Mouse (Mus musculus): ENCODE results near the gene Pla2g1b.

The Pla2g1b gene

DNA sequence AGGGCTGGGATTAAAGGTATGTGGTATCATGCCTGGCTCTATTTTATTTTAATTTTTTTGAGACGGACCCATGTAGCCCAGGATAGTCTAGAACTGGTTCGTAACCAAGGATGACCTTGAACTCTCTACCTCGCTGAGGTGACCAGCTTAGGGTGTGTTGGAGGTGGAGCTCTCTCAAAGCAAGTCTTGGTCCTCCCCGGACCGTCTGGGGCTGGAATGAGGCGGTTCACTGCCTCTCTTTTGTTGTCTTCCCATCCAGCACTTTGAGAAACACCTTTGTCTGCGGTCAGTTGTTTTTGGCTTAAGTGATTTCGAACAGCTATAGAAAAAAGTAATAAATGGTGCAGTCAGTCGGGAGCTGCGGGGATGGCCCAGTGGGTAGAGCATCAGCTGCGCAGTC lies 21.9 kb upstream of the Pla2g1b start:
- no peak for ATAC-seq (ENCODE audit: low TSS enrichment)

DNA sequence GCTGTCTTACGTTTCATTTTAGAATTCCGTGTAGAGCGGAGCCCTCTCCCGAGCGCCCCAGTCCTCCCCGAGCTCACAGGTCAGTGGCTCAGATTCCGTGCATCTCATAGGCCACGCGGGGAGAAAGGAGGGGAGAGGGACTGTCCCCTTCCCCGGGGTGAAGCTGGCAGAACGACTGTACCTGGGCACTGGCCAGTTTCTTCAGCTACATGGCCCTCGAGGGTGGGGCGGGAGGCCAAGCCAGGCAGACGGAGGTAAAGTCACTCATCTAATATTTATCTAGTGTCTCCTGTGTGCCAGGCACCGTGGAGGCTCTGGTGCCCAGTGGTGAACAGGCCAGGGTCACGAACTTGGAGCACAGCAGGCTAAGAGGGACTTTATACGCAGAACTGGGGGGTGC lies 19.0 kb upstream of the Pla2g1b start:
- no peak for ATAC-seq (ENCODE audit: low TSS enrichment)

DNA sequence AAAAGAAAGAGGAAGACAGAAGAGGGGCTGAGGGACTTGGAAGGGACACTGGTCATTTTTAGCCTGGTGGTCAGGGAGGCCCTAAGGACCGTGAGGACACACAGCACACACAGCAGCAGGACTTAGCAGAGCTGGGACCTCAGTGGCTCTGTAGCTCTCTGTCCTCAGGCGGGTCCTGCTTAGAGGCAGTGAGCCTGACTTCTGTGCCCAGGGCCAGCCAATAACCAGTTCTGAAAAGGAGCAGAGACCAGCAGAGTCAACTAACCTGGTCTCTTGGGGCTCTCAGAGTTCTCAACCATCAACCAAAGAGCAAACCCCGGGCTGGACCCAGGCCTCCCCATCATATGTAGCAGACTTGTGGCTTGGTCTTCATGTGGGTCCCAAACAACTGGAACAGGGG lies 16.8 kb upstream of the Pla2g1b start:
- ATAC-seq (ENCODE audit: low TSS enrichment), result no peak

DNA sequence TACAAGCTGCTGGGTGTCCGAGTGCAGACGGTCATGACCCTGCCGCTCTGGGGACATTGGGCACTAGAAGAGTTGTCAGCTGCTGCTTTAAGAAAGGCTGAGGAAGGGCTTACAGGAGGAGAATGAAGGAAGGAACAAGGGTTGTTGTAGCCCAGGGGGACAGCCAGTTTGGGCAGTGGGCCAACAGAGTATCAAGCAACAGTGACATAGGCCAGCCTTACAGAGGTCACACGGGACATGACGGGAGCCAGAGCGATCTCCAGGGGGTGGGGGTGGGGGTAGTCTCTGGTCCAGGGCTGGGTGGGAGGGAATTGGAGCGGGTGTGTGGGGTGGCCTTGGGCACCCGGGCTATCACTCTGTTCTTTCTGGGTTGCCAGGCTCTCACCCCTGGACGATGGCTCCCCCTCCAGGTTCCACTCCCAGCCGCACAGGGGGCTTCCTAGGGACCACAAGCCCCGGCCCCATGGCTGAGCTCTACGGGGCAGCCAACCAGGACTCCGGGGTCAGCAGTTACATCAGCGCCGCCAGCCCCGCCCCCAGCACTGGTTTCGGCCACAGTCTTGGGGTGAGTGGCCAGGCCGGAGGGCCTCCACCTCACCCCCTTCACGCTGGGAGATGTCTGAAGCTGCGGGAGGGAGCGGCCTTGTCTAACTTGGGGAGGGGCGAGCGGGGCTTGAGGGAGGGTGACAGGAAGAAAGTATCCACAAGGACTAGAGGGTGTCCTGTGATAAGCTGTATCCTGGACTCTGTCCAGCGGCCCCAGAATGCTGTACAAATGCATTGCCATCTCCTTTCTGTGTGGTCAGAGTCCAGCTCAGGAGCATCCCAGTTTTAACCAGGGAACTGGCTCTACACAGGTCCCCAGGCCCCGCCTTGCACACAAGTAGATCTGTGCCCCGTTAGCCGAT lies 15.4 kb upstream of the Pla2g1b start:
- ATAC-seq (ENCODE audit: low TSS enrichment), result no peak

DNA sequence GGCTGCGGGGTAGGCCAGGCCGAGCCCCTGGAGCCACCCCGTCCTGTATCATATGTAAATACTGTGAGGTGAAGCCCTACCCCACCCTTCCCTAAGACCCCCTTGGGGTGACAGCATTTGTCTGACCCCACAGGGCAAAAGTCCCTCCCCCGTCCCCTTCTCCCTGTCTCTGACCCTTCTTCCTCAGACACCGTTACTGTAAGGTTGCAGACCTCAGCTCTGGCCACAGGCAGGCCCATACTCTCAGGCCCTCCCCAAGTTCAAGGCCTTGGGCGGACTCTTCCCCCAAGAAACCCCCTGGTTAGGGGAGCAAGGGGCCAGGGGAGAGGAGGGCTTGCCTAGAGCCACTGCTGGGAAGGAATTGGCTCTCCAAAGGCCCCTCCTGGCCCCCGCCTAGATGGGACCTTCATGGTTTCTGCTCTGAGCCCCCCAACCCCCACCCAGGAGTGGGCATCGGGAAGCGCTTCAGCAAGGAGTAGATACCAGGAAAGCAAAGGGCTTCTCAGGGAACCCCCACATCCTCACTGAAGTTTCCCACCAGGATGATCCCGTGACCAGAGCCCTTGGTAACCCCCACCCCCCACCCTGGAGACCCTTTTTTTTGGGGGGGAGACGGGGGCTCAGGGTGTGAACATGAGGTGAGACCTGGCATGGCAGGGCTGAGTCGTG lies 11.5 kb upstream of the Pla2g1b start:
- ATAC-seq (ENCODE audit: low TSS enrichment), result no peak

DNA sequence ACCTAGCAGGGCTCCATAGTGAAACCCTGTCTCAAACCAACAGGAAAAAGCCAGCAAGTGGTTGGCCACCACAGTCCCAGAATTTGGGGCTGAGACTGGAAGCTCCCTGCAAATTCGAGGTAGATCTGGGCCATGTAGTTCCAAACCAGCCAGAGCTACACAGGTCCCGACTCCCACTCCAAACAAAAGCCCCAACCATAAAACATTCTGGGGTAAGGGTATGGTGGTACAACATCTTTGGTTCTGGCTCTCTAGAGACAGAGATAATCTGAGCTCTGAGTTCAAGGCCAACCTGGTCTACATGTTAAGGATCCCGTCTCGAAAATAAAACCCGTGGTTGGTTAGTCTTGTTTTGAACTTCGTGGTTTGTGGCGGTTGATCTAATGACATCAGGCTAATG lies 10.2 kb upstream of the Pla2g1b start:
- ATAC-seq (ENCODE audit: low TSS enrichment), result no peak

DNA sequence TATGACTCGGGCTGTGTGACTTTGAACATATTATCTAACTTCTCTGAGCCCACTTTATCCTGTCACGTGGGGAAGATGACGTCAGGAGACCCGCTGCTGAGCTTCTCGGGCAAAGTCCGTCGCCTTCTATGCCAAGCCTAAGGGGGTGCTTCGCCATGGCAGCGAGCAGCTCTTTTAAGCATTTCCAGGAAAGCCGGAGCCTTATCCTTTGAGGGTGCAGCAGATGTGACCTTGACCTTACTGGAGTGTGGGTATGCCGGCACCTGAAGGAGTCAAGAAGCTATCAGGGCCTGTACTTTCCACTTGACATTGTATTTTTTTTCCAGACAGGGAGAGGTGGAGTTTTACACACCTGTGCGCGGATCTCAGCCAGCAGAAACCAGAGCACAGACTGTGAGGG lies 7.1 kb upstream of the Pla2g1b start:
- no peak for ATAC-seq (ENCODE audit: low TSS enrichment)

DNA sequence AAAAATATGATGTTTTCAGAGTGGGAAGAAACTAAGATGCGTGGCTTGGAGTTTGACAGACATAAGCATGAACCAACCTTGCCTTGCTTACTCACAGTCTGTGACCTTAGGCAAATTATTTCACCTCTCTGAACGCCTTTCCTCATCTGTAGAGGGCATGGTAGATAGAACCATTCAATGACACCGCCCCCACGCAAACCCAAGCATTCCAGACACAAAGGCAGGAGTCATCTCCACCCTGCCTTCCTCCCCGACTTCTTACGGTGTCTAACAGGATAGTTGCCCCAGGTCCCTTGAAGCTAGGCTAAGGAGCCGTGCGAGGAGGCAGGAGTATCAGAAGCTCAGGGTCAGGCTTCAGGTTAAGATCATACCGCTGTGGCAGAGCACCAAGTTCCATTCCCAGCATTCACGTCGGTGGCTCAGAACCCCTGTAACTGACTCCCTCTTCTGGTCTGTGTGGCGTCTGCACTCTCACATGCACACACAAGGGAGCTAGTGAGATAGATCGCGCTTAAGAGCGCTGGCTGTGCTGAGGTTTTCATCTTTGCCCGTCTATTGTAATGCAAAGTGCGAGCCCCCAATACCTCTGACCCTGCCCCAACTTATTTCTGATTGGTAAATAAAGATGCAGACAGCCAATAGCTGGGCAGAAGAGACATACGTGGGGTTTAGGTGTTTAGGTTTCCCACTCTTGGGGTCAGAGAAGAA lies 1.5 kb upstream of the Pla2g1b start:
- ATAC-seq (ENCODE audit: low TSS enrichment), result no peak

DNA sequence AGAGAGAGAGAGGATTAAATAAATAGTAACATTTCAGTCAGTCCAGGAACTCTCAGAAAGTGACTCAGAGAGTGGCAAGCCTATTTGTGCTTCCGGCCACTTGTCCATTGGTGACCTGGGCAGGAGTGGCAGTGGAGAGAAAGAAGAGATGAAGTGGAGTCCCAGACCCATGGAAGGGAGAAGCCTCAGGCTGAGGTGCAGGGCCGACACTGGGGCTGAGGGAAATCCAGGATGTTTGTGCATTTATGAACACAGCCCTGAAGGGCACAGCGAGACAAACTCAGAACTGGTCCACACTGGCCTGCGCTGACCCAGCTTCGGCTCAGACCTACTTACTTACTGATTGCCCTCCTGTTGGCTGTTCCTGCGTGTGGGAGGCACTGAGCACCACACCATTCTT lies 3.7 kb downstream of the Pla2g1b start:
- no peak for ATAC-seq (ENCODE audit: low TSS enrichment)

DNA sequence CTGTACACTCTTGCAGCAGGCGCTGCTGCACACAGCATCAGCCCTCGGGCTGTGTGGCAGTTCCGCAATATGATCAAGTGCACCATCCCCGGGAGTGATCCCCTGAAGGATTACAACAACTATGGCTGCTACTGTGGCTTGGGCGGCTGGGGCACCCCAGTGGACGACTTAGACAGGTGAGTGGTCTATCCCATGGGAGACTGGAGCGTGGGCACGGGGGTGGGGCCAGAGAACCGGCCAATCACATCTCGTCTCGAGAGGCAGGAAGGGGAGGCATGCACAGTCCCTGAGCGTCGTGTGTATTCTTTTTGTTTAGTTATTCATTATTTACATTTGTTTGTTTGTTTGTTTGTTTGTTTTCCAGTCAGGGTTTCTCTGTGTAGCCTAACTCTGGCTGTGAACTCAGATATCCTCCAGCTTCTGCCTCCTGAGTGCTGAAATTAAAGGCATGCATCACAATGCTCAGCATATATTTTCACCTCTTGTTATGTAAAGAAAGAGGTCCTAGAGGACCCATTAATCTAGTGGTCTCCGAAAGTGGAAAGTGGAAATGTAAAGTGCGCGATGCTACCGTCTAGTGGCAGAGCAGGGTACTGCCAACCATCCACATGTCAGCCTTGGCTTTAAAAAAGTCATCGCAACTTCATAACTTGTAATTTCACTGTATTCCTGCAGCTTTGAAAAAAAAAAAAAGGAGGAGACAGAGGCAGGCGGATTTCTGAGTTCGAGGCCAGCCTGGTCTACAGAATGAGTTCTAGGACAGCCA lies 4.9 kb downstream of the Pla2g1b start:
- no peak for ATAC-seq (ENCODE audit: low TSS enrichment)

DNA sequence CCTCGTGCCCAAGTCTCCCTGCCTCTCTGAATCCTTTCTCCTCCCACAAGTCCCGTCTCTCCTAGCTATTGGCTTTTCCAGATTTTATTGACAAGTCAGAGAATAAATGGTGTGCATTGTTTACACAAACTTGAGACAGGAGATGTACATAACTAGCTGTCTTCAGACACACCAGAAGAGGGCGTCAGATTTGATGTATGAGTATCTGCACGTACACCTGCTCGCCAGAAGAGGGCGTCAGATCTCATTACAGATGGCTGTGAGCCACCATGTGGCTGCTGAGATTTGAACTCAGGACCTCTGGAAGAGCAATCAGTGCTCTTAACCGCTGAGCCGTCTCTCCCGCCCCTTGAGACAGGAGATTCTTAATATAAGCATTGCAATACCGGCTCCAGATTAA lies 7.1 kb downstream of the Pla2g1b start:
- ATAC-seq (ENCODE audit: low TSS enrichment), result no peak

DNA sequence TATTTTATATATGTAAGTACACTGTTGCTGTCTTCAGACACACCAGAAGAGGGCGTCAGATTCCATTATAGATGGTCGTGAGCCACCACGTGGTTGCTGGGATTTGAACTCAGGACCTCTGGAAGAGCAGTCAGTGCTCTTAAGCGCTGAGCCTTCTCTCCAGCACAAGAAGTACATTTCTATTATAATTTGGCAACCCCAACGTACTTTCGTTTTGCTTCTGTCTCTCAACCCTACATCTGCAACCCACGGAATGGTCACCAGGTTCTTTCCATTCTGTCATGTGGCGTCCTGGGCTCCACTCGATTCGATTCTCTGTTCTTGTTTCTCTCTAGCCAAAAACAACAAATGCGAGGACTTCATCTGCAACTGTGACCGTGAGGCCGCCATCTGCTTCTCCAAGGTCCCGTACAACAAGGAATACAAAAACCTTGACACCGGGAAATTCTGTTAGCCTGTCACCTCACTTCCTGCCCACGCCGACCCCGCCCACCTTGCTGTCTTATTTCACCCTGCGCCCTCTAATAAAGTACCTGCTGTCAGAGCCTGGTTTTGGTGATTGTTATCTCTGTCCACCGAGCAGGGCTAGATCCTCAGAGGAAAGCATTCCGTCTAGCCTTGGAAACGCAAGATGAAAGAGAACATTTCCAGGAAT lies 8.2 kb downstream of the Pla2g1b start:
- ATAC-seq (ENCODE audit: low TSS enrichment), result no peak

DNA sequence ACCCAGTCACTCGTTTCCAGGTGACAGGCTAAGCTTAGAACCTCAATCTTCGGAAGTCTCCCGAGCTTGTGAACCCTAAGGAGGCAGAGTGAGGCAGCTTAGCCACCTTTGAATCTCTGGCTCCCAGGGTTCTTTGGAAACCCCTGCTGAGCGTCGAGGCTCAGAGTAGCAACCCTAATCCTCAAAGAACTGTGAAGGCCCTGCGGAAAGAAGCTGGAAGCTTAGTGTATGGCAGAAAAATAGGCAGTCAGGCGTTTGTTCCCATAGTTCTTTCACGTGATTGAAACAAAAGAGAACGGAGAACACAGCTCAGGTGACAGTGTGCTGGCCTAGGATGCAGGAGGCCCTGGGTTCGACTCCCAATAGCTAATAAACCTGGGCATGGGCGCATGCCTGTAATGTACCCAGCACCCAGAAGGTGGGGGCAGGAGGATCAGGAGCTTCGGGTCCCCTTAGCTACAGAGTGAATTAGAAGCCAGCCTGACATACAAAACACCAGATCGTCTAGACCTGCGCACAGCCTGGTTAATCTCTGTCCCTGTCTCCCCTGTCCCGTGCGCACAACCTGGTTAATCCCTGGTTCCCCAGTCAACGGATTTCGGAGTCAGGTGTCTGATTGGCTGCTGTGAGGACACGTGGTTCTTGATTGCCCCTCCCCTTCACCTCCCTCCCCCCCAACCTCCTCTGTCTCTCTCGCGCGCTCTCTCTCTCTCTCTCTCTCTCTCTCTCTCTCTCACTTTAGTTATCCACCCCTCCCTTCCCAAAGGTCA lies 9.5 kb downstream of the Pla2g1b start:
- peak; percentile 89 for ATAC-seq (ENCODE audit: low TSS enrichment)

DNA sequence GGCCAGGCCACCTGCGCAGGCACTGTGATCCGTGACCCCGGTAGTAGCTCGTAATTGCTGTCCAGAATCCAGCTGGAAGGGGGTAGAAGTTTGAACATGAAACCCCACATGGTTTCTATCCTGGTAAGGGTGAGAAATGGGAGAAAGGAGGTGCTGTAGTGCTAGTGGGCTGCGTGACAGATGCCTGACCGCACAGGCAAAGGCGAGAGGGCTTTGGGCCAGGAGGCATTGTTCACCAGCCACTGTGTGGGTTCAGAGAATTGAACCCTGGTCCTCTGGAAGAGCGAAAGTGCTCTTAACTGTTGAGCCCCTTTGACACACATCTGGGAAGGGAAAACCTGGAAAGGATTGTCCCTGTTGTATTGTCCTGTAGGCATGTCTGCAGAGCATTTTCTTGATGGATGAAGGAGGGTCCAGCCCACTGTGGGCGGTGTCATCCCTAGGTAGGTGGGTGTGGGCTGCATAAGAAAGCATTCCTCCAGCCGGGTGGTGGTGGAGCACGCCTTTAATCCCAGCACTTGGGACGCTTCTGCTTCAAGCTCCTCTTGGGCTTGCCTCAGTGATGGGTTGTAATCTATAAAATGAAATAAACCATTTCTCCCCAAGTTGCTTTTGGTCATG lies 10.2 kb downstream of the Pla2g1b start:
- peak; percentile 47; the same call in 1 of the 2 replicates for ATAC-seq (ENCODE audit: low TSS enrichment)

DNA sequence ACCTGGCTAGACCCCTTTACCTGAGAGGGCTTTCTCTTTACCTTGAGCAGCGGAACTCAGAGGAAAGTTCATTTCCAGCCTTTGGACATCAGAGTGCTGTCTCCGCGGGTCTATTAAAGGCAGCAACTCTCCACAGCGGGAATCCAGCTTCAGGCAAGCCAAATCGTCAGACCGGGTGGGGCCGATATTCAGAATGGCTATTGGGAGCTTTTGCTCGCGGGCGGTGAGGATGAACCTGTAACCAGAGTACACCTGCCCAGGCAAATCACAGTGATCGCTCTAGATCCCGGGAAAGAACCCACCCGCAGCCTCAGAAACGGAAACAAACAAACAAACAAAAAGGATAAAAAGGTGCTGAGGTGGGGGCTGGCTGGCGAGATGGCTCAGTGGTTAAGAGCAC lies 13.5 kb downstream of the Pla2g1b start:
- ATAC-seq (ENCODE audit: low TSS enrichment), result no peak

DNA sequence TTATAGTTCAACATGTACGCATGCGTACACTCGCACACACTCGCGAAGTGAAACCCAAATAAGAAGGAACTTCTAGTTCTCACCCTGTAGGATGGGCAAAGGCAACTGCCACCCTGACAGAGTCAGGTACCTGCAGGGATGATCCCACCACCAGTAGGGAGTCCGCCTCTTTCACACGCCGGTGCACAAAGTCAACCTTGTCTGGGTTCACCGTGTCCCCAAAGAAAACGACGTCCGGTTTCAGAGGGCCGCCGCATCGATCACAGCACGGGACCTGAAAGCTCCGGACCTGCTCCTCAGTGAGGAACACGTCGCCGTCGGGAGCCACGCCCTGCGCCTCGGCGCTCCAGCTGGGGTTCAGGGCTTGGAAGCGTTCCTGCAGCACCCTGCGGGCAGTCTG lies 14.0 kb downstream of the Pla2g1b start:
- ATAC-seq (ENCODE audit: low TSS enrichment), result no peak

DNA sequence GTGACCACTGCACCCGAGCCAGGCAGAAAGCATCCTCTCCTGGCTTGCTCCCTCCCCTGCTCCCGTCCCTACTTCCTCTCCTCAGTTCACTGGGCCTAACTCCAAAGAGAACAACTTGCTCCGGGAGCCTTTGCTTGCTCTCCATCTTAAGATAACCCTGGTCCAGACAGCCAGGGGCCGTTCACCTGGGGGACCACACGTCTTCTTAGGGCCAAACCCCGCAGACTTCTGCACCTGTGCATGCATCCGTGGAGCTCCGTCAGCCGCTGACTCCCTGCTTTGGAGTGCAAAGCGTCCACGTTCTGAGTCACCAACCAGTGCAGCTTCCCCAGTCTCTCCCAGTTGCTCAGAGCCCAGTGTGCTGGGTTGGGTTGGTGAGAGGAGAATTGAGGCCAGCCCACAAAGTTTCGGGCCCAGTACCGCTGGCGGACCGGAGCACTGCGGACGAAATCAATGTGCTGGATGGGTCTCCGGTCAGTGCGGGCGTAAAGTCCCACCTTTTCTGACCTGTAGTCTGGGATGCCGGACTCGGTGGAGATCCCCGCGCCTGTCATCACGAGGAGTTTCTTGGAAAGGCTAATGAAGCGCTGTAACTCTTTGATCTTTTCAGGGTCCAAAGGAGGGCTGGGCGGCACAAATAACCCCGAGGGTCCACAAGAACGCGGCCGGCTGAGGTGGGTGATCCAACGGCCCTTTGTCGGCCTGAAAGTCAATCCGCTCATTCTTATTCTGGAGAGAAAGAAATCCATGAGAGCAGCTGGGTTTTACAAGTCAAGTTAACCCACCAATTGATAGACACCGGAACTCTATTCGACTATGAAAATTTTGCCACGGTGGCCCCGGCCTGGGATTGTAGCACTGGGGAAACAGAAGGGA lies 16.6 kb downstream of the Pla2g1b start:
- ATAC-seq (ENCODE audit: low TSS enrichment), result no peak

DNA sequence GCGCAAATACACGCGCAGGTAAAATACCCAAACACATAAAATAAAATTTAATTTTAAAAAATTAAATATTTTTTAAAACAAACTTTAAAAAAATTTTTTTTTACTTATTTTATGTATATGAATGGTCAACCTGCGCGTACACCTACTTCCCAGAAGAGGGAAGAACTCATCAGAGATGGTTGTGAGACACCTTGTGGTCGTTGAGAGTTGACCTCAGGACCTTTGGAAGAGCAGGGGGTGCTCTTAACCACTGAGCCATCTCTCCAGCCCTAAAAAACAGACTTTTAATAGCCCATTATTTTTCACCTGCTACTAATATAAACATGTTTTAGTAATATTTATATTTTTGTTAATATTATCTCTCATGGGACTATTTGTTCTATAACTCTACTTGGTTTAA lies 17.3 kb downstream of the Pla2g1b start:
- ATAC-seq (ENCODE audit: low TSS enrichment), result no peak

Data from frontal cortex, adult (tissue).